Mouse (Mus musculus) lung, adult 2 months (tissue): Measurements from ENCODE around the gene Trp53bp2. TPM values are rescaled to one million over a fixed set of nuclear protein-coding genes. Genes with fewer than 3 reads are reported as not detected.
A peak's percentile ranks its signal among the peaks of the same experiment; 100 is the strongest.

ENCODE experiments used
- DNase-seq: peaks from one replicate; pipeline ENCODE4 v3.0.0; 2022
- H3K4me1 ChIP-seq: fragments of 200-500 bp; 2 replicates; pipeline ENCODE4 v1.6.1; 2011; ENCODE audit warnings: low read length; ENCODE audit not compliant: control insufficient read depth, insufficient read depth
- H3K4me3 ChIP-seq: fragments of 200-500 bp; replicated peaks from 2 replicates; pipeline ENCODE3; 2011; ENCODE audit warnings: low read depth, mild to moderate bottlenecking, control low read depth, low read length; ENCODE audit errors: extremely low read depth
- CTCF ChIP-seq: fragments of 200-500 bp; IDR thresholded peaks from 2 replicates; pipeline ENCODE4 v1.5.1; 2011; ENCODE audit warnings: mild to moderate bottlenecking, low read length, control low read depth; ENCODE audit not compliant: insufficient read depth
- POLR2A ChIP-seq: fragments of 200-500 bp; IDR thresholded peaks from 2 replicates; pipeline ENCODE4 v1.6.1; 2011; ENCODE audit warnings: low read depth, mild to moderate bottlenecking, control low read depth, low read length, borderline replicate concordance; ENCODE audit errors: extremely low read depth
- WGBS: fragments of 180-500 bp; shearing (Covaris S2); methylation state at CpG from one replicate; pipeline ENCODE4 v1.1.7; 2018; 5-methylcytosine and 5-hydroxymethylcytosine counted together
- polyA plus RNA-seq: library from polyadenylated mRNA; depleted of rRNA; stranded (reverse); fragments of >200 nt; gene quantifications from 2 replicates; pipeline ENCODE4 v1.2.3, GENCODE M21; 2012

Gene Trp53bp2
- polyA plus RNA-seq, 1 experiment = 43.0 TPM

- TF ChIP-seq POLR2A = no peak
- TF ChIP-seq CTCF = no peak
- Histone ChIP-seq H3K4me1 (no peaks in the 10 kb centered on the region; the same call in 1 of the 2 replicates), H3K4me3 (no peak overlapping the region)
- DNase-seq = no peak
- WGBS = 83% methylated on average over 2 of the region's 2 CpGs
Measured at GRCm38 (mm10) chr1:182455080-182455479, 46.1 kb downstream of the Trp53bp2 start.

DNA sequence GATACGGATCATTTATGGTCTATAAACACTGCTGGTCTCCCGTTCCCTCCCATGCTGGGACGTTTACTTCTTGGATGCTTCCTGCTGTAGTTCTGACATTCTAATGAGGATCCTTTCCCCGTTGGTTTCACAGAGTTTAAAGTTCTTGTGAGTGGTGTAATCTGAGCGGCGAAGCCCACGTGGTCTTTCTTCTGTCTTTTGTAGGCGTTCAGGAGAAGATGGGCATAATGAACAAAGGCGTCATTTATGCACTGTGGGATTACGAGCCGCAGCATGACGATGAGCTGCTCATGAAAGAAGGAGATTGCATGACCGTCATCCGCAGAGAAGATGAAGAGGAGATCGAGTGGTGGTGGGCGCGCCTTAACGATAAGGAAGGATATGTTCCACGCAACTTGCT is 49.6 kb downstream of the Trp53bp2 start:
- Histone ChIP-seq H3K4me1 (peaks cover 13% of the 10 kb centered on the region), H3K4me3 (no peak overlapping the region)
- no peak for DNase-seq
- no peak for TF ChIP-seq POLR2A
- no peak for TF ChIP-seq CTCF
- WGBS = 84% methylated on average over 19 of the region's 19 CpGs

DNA sequence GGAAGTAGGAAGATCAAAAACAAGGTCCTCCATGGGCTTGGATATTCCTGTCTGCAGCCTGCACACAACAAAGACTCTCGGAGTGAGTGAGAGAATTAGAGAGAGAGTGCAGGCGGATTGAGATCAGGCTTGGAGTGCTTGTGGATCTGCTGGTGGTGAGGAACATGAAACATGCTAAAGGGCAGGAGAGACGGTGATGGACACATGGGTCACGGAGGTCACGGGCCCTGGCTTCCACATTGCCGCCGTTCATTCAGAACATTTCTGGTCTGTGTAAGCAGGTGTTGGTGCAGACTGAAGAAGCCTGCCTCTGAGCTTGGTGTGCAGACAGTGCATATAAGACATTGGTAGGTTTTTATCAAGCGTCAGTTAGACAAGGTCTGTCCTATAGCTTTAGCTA is 50.5 kb downstream of the Trp53bp2 start:
- TF ChIP-seq POLR2A (no peak), CTCF (no peak)

DNA sequence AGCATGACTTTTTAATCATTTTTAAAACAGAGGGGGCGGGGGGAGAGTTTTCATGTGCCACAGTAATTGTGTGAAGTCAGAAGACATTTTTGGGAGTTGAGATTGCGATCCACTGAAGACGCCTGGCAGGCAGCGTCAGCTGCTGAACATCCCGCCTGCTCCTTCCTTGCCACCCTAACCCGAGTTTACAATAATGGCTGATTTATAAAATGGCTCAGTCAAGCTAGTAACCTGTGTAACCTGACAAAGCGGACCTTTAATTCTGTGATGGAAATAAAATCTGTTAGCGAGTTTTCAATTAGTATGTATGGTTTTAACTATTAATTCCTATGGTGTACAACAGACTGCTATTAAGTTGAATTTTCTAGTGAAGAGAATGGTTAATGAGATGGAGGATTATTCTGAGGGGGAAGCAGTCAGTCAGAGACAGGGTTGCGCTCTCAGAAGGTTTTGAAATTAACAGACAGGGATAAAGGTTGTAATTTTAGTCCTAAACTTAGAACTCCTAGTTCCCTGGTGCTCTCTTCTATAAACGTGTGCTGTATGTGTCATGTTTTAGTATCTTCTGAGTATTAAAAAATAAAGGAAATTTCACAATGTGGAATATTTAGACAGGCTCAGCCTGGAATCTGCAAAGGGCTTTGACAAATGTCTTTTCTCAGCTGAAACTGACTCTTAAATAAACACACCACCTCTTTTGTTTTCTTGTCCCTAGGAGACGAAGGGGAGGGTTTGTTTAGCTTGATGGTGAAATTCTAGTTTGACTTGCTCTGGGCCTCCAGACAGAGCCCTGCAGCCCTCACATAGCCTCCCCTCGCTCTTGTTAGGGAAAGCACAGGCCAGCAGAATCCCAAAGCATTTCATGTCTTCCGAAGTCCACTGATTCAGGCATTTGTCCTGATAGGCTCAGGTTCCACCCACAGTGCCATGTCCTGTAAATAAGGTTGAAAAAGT is 51.6 kb downstream of the Trp53bp2 start:
- WGBS = 55% methylated on average over 13 of the region's 13 CpGs
- H3K4me1 ChIP-seq = peaks cover 13% of the 10 kb centered on the region
- peak; percentile 22; the same call in 1 of the 2 replicates for TF ChIP-seq POLR2A
- TF ChIP-seq CTCF = no peak
- H3K4me3 ChIP-seq = no peak overlapping the region
- DNase-seq = no peak

More for the DNA sequence above, 50.5 kb downstream of the Trp53bp2 start:
- no peak for DNase-seq
- H3K4me1 ChIP-seq = peaks cover 13% of the 10 kb centered on the region
- no peak overlapping the region for H3K4me3 ChIP-seq
- WGBS = 84% methylated on average over 8 of the region's 8 CpGs

DNA sequence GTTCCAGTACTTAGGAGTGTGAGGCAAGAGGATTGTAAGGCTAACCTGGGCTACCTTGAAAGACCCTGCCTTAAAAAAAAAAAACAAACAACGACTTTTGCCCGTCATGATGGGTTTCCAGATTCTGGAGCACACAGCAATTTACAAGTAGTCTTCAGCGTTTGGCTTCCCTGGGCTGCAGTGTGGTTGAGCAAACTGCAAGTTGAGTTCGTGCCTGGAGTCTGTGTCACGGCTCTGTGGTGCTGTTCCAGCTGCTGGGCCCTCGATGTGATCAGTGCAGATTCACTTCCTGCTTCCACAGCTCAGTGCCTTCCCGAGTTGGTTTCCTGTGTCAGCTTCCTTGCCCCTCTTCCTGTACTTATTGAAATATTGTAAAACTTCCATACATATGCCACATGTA is 52.3 kb downstream of the Trp53bp2 start:
- H3K4me1 ChIP-seq = peaks cover 13% of the 10 kb centered on the region
- no peak for DNase-seq
- TF ChIP-seq POLR2A = peak; percentile 13; the same call in 1 of the 2 replicates
- no peak for TF ChIP-seq CTCF
- 6% methylated on average over 7 of the region's 7 CpGs for WGBS
- no peak overlapping the region for H3K4me3 ChIP-seq

DNA sequence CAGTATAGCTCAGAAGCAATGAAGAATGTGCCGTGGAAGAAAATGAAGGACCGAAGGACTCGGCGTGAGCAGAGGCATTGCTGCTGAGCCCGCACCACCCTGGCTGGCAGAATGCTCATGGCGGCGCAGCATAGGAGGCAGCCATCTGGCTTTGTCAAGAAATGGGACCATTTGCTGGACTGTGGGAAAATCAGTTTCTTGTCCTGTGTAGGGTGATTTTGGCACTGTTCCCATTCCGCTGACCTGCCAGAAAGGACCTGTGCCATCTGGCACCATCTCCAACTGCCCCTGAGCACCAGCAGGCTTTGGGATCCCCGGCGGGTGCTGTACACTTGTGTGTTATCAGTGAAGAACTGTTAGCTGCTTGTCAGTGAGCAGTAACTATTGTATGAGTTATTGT is 52.8 kb downstream of the Trp53bp2 start:
- WGBS = 70% methylated on average over 10 of the region's 10 CpGs
- TF ChIP-seq CTCF (no peak), POLR2A (no peak)
- DNase-seq = no peak
- no peak overlapping the region for H3K4me3 ChIP-seq
- peaks cover 13% of the 10 kb centered on the region for H3K4me1 ChIP-seq

DNA sequence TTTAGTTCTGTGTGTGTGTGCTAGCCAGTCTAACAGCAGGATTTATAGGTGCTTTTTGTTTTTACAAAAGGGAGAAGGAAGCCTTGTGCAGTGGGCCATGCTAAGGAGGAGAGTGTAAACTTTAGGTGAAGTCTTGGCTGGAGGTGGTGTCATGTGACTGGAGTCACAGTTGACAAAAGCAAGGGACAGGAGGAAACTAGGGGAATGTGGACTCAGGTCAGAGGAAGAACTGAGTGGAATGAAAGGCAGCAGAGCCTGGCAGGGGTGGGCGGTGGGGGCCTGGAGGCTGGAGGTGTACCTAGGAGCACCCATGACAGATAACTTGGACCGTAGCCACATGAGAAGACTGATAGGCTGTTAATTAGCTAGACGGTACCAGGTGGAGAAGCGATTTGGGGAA is 56.3 kb downstream of the Trp53bp2 start:
- DNase-seq = no peak
- Histone ChIP-seq H3K4me3 (no peak overlapping the region), H3K4me1 (peaks cover 13% of the 10 kb centered on the region)
- WGBS = 42% methylated on average over 4 of the region's 4 CpGs
- no peak for TF ChIP-seq CTCF
- no peak for TF ChIP-seq POLR2A

GRCm38 (mm10) chr1:182465978-182466377 is 57.0 kb downstream of the Trp53bp2 start:
- Histone ChIP-seq H3K4me3 (no peak overlapping the region), H3K4me1 (peaks cover 8% of the 10 kb centered on the region)
- TF ChIP-seq POLR2A (no peak), CTCF (peak; percentile 34; the same call in 1 of the 2 replicates)
- DNase-seq = no peak
- 91% methylated on average over 4 of the region's 4 CpGs for WGBS

- WGBS = 78% methylated on average over 5 of the region's 5 CpGs
- no peak for DNase-seq
Measured at GRCm38 (mm10) chr1:182475005-182475796, 66.2 kb downstream of the Trp53bp2 start.

DNA sequence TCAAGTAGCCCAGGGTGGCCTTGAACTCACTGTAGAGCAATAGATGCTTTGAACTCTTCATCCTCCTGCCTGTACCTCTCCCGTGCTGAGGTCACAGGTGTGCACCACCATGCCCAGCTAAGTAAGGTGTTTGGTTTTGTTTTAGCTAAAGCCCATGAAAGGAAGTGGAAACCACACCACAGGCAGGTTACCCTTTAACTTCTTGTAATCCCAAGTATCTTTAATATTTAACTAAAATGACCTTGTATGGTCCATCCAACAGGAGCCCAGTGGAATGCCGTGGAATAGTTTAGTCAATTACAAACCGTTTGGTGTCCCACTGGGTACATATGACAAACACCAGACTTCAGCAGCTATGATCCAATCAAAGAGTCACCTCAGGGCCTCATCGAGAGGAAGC is 70.0 kb downstream of the Trp53bp2 start:
- no peak for TF ChIP-seq CTCF
- 75% methylated on average over 4 of the region's 4 CpGs for WGBS

More at GRCm38 (mm10) chr1:182475005-182475796, 66.2 kb downstream of the Trp53bp2 start:
- Histone ChIP-seq H3K4me1 (no peaks in the 10 kb centered on the region), H3K4me3 (no peak overlapping the region)
- TF ChIP-seq POLR2A (no peak), CTCF (peak; percentile 29; the same call in 1 of the 2 replicates)

More for the DNA sequence above, 70.0 kb downstream of the Trp53bp2 start:
- DNase-seq = no peak
- H3K4me3 ChIP-seq = no peak overlapping the region
- H3K4me1 ChIP-seq = no peaks in the 10 kb centered on the region
